Mouse (Mus musculus) liver, embryonic 11.5 days (tissue): ENCODE data around the gene Gm5890. TPM values are rescaled to one million over a fixed set of nuclear protein-coding genes. Genes with fewer than 3 reads are reported as not detected.
"Not testable (repeated sequence)": the region's sequence is repeated elsewhere in the genome, so short reads cannot be mapped to it uniquely, and the experiment has no call there.

Source experiments
- ATAC-seq: fragments of 200-750 bp; cut with Nextera tagmentation; replicated peaks from 2 replicates; pipeline ENCODE4 v1.8.0; 2017; ENCODE audit warnings: moderate number of reproducible peaks, mild to moderate bottlenecking, moderate TSS enrichment, moderate library complexity; ENCODE audit not compliant: low FRiP score
- DNase-seq: peaks from one replicate; pipeline ENCODE4 v3.0.0-alpha.2; 2017; ENCODE audit warnings: low spot score
- H3K27ac ChIP-seq: fragments of 300-500 bp; sonication (generic); 2 replicates; pipeline ENCODE4 v1.5.1; 2014; ENCODE audit warnings: mild to moderate bottlenecking, low read depth, low read length, control low read depth
- H3K27me3 ChIP-seq: fragments of 300-500 bp; sonication (generic); replicated peaks from 2 replicates; pipeline ENCODE4 v1.6.1; 2014; ENCODE audit warnings: low read length, mixed read lengths; ENCODE audit not compliant: control insufficient read depth, insufficient read depth
- H3K36me3 ChIP-seq: fragments of 300-500 bp; sonication (generic); 2 replicates; pipeline ENCODE4 v1.6.1; 2014; ENCODE audit warnings: mild to moderate bottlenecking, low read length, moderate library complexity, mixed read lengths; ENCODE audit not compliant: control insufficient read depth, insufficient read depth
- H3K4me1 ChIP-seq: fragments of 300-500 bp; sonication (generic); replicated peaks from 2 replicates; pipeline ENCODE4 v1.6.1; 2014; ENCODE audit warnings: low read length, mixed read lengths; ENCODE audit not compliant: control insufficient read depth, insufficient read depth
- H3K4me2 ChIP-seq: fragments of 300-500 bp; sonication (generic); 2 replicates; pipeline ENCODE4 v1.6.1; 2014; ENCODE audit warnings: mild to moderate bottlenecking, control low read depth, moderate library complexity
- H3K4me3 ChIP-seq: fragments of 300-500 bp; sonication (generic); 2 replicates; pipeline ENCODE4 v1.5.1; 2014; ENCODE audit warnings: low read depth, low read length, control low read depth
- H3K9ac ChIP-seq: fragments of 300-500 bp; sonication (generic); 2 replicates; pipeline ENCODE4 v1.6.1; 2014; ENCODE audit warnings: low read depth, low read length, control low read depth
- H3K9me3 ChIP-seq: fragments of 300-500 bp; sonication (generic); 2 replicates; pipeline ENCODE4 v1.6.1; 2016; ENCODE audit warnings: low read length, inconsistent platforms, mixed read lengths; ENCODE audit not compliant: control insufficient read depth
- WGBS: fragments of 180-500 bp; shearing (Covaris S2); extraction: QIAGEN DNeasy Blood & Tissue Kit; methylation state at CpG from one replicate; pipeline ENCODE4 v1.1.7; 2014; 5-methylcytosine and 5-hydroxymethylcytosine counted together
- polyA plus RNA-seq: library from polyadenylated mRNA; unstranded; fragments of >200 nt; fragmentation: Nextera tagmentation; extraction: Ambion mirVana; gene quantifications from 2 replicates; pipeline ENCODE4 v1.2.1, GENCODE M21; 2014

Gene Gm5890
- not detected in 2 replicates for polyA plus RNA-seq

DNA sequence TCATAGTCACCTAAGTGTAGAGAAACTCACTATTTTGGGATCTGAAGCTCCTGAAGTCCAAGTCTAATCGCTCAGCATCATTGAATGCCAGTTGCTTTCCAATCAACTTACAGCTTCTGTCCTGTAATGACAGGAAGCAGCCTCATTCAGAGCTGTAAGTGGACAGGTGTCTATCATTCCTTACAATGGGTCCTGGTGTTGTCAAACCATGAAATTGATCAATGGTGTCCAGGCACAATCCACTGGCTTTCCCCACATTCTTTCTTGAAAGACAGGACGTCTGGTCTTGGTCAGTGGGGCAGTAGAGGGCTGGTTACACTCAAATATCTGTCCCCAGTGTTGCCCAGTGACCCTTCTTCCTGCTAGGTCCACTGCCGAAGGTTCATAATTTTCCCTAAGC lies at the start of gene Gm5890:
TSS of gene Gm5890 (minus strand) at position 101 of the 400 bp plus-strand sequence.
- not testable (repeated sequence) for H3K9ac ChIP-seq, H3K4me3 ChIP-seq, H3K27ac ChIP-seq, H3K9me3 ChIP-seq, H3K4me2 ChIP-seq, H3K4me1 ChIP-seq, H3K36me3 ChIP-seq, ATAC-seq, DNase-seq, H3K27me3 ChIP-seq
- no CpG with 5 or more reads among the region's 3 CpGs for WGBS

DNA sequence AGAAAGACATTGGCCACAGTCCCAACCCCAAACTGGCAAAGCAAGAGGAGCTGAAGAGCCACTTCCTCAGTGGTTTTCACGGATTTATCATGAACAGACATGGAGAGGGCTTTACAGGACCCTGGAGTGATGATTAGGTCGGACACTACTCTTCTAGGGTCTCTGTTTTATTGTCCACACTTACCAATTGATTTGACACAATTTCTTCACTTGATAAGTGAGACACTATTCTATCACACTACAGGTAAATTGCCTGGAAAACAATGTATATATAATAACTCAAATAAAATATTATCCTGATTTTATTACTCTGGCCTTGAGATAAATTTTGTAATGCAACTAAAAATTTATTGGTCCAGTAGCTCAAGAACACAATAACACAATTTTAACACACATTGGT lies 28.9 kb downstream of the Gm5890 start, which contains the start of gene Gm4498:
TSS of gene Gm4498 (minus strand) at position 101 of the 400 bp plus-strand sequence.
- DNase-seq, ATAC-seq: not testable (repeated sequence)

More for the DNA sequence above, 28.9 kb downstream of the Gm5890 start, which contains the start of gene Gm4498:
- no CpG with 5 or more reads among the region's 2 CpGs for WGBS
- H3K36me3 ChIP-seq, H3K4me2 ChIP-seq, H3K4me1 ChIP-seq, H3K27me3 ChIP-seq, H3K4me3 ChIP-seq, H3K9me3 ChIP-seq, H3K27ac ChIP-seq, H3K9ac ChIP-seq: not testable (repeated sequence)

Other genes with a start within 250 kb of the Gm5890 start
- gene Vmn1r91, start 163.2 kb downstream of the Gm5890 start, polyA plus RNA-seq, result not detected in 2 replicates
- not detected in 2 replicates for gene Gm16442, start 140.3 kb downstream of the Gm5890 start, polyA plus RNA-seq
- not detected in 2 replicates for gene Vmn1r93, start 123.7 kb downstream of the Gm5890 start, polyA plus RNA-seq
- gene Vmn1r94, start 94.5 kb downstream of the Gm5890 start, polyA plus RNA-seq, result not detected in 2 replicates
- not detected in 2 replicates for gene Vmn1r95, start 69.1 kb downstream of the Gm5890 start, polyA plus RNA-seq
- gene Gm6164, start 57.2 kb downstream of the Gm5890 start, polyA plus RNA-seq, result not detected in 2 replicates
- not detected in 2 replicates for gene Gm4498, start 29.0 kb downstream of the Gm5890 start, polyA plus RNA-seq
- gene Gm4133, start 71.2 kb upstream of the Gm5890 start, polyA plus RNA-seq, result not detected in 2 replicates
- gene Gm5728, start 112.6 kb upstream of the Gm5890 start, polyA plus RNA-seq, result not detected in 2 replicates
- not detected in 2 replicates for gene Vmn1r100, start 155.1 kb upstream of the Gm5890 start, polyA plus RNA-seq
- not detected in 2 replicates for gene Vmn1r101, start 179.8 kb upstream of the Gm5890 start, polyA plus RNA-seq
- gene Gm10670, start 212.1 kb upstream of the Gm5890 start, polyA plus RNA-seq, result not detected in 2 replicates
- not detected in 2 replicates for gene Vmn1r103, start 247.7 kb upstream of the Gm5890 start, polyA plus RNA-seq